Mouse (Mus musculus) frontal cortex, adult 2 months (tissue): ENCODE results near the gene Tmub1. TPM values are rescaled to one million over a fixed set of nuclear protein-coding genes. Genes with fewer than 3 reads are reported as not detected.
"Not testable (repeated sequence)": the region's sequence is repeated elsewhere in the genome, so short reads cannot be mapped to it uniquely, and the experiment has no call there.

ENCODE experiments used
- DNase-seq, 2 experiments: peaks; one replicate each; pipeline ENCODE4 v3.0.0; 2022; ENCODE audit warnings: low spot score in 1 of 2; ENCODE audit errors: extremely low spot score in 1 of 2
- polyA plus RNA-seq: library from polyadenylated mRNA; depleted of rRNA; stranded (reverse); fragments of >200 nt; gene quantifications from 2 replicates; pipeline ENCODE4 v1.2.3, GENCODE M21; 2012; rRNA removed

Tmub1 gene
- polyA plus RNA-seq, 1 experiment, result 42.7 TPM

GRCm38 (mm10) chr5:24396254-24396653 is 51.4 kb downstream of the Tmub1 start:
- DNase-seq, result not testable (repeated sequence)

Other genes starting within 250 kb of the Tmub1 start
- gene Kcnh2, start 96.2 kb downstream of the Tmub1 start, polyA plus RNA-seq, result 65.0 and 65.8 TPM in 2 replicates
- 10.1 and 10.7 TPM in 2 replicates for gene Nos3, start 83.0 kb downstream of the Tmub1 start, polyA plus RNA-seq
- 3.0 and 4.7 TPM in 2 replicates for gene Atg9b, start 55.7 kb downstream of the Tmub1 start, polyA plus RNA-seq
- gene Abcb8, start 54.2 kb downstream of the Tmub1 start, polyA plus RNA-seq, result 49.5 and 53.9 TPM in 2 replicates
- gene Asic3, start 34.5 kb downstream of the Tmub1 start, polyA plus RNA-seq, result 0.86 and 0.92 TPM in 2 replicates
- 214 and 226 TPM in 2 replicates for gene Cdk5, start 24.3 kb downstream of the Tmub1 start, polyA plus RNA-seq
- gene Slc4a2, start 24.0 kb downstream of the Tmub1 start, polyA plus RNA-seq, result 32.2 and 32.3 TPM in 2 replicates
- gene Fastk, start 2.6 kb downstream of the Tmub1 start, polyA plus RNA-seq, result 223 and 235 TPM in 2 replicates
- 390 and 432 TPM in 2 replicates for gene Agap3, start 4.3 kb upstream of the Tmub1 start, polyA plus RNA-seq
- gene Gbx1, start 79.3 kb upstream of the Tmub1 start, polyA plus RNA-seq, result 0.04 TPM in 2 replicates
- 0.42 and 0.62 TPM in 2 replicates for gene Asb10, start 93.1 kb upstream of the Tmub1 start, polyA plus RNA-seq
- 0.18 and 0.59 TPM in 2 replicates for gene 4931409K22Rik, start 109.0 kb upstream of the Tmub1 start, polyA plus RNA-seq
- 78.1 and 86.2 TPM in 2 replicates for gene Abcf2, start 129.6 kb upstream of the Tmub1 start, polyA plus RNA-seq
- 47.1 and 50.5 TPM in 2 replicates for gene Chpf2, start 138.9 kb upstream of the Tmub1 start, polyA plus RNA-seq
- 116 and 135 TPM in 2 replicates for gene Smarcd3, start 176.6 kb upstream of the Tmub1 start, polyA plus RNA-seq
- gene Nub1, start 237.7 kb upstream of the Tmub1 start, polyA plus RNA-seq, result 79.9 and 80.0 TPM in 2 replicates